Mouse (Mus musculus): ENCODE data around the gene Manba. TPM values are rescaled to one million over a fixed set of nuclear protein-coding genes. Genes with fewer than 3 reads are reported as not detected.

Manba gene
- polyA plus RNA-seq, 2 experiments, result 4.2 to 6.5 TPM

- 89% methylated on average over 10 of the region's 10 CpGs for WGBS
- DNase-seq (ENCODE audit: low spot score) (no peak), ATAC-seq (ENCODE audit: low FRiP score, low read depth) (no peak)
- no peaks in the 10 kb centered on the region for H3K4me1 ChIP-seq (ENCODE audit: control insufficient read depth, insufficient read depth, low read length)
- no peak for TF ChIP-seq POLR2A (IDR thresholded peaks at IDR 0.05; ENCODE audit: borderline replicate concordance, extremely low read depth, insufficient read depth, insufficient read length)
- peaks cover 58% of the 10 kb centered on the region for H3K36me3 ChIP-seq (ENCODE audit: control insufficient read depth, insufficient read depth, low read length)
- H3K9ac ChIP-seq (ENCODE audit: low read depth, low read length, severe bottlenecking), result no peak overlapping the region
- H3K27ac ChIP-seq (replicated peaks; ENCODE audit: low read depth, low read length), result no peak overlapping the region
- H3K9me3 ChIP-seq (ENCODE audit: control insufficient read depth, low read length), result no peaks in the 10 kb centered on the region
- H3K4me3 ChIP-seq (replicated peaks; ENCODE audit: low read length), result no peak overlapping the region
- no peaks in the 10 kb centered on the region for H3K27me3 ChIP-seq (ENCODE audit: control insufficient read depth, insufficient read depth, low read length)
- no peak overlapping the region for H3K4me2 ChIP-seq (replicated peaks; ENCODE audit: low read depth, low read length, severe bottlenecking)
These were observed 117.3 kb downstream of the Manba start for GRCm38 (mm10) chr3:135602731-135603130.

- no peak overlapping the region for H3K4me2 ChIP-seq (replicated peaks; ENCODE audit: low read depth, low read length, severe bottlenecking)
- H3K27me3 ChIP-seq (ENCODE audit: control insufficient read depth, insufficient read depth, low read length), result no peaks in the 10 kb centered on the region
- H3K27ac ChIP-seq (replicated peaks; ENCODE audit: low read depth, low read length), result no peak overlapping the region
- no peaks in the 10 kb centered on the region for H3K4me1 ChIP-seq (ENCODE audit: control insufficient read depth, insufficient read depth, low read length)
- DNase-seq (ENCODE audit: low spot score) (no peak), ATAC-seq (ENCODE audit: low FRiP score, low read depth) (no peak)
- H3K9me3 ChIP-seq (ENCODE audit: control insufficient read depth, low read length), result no peaks in the 10 kb centered on the region
- no peak for TF ChIP-seq POLR2A (IDR thresholded peaks at IDR 0.05; ENCODE audit: borderline replicate concordance, extremely low read depth, insufficient read depth, insufficient read length)
- H3K9ac ChIP-seq (ENCODE audit: low read depth, low read length, severe bottlenecking), result no peak overlapping the region
- WGBS, result 86% methylated on average over 10 of the region's 10 CpGs
- H3K4me3 ChIP-seq (replicated peaks; ENCODE audit: low read length), result no peak overlapping the region
- H3K36me3 ChIP-seq (ENCODE audit: control insufficient read depth, insufficient read depth, low read length), result peaks cover 71% of the 10 kb centered on the region
These were observed 119.4 kb downstream of the Manba start for GRCm38 (mm10) chr3:135604626-135605417.

GRCm38 (mm10) chr3:135605474-135605873 lies 120.1 kb downstream of the Manba start:
- H3K9me3 ChIP-seq (ENCODE audit: control insufficient read depth, low read length), result no peaks in the 10 kb centered on the region
- DNase-seq (ENCODE audit: low spot score), result no peak
- H3K9ac ChIP-seq (ENCODE audit: low read depth, low read length, severe bottlenecking), result no peak overlapping the region
- no peak overlapping the region for H3K27ac ChIP-seq (replicated peaks; ENCODE audit: low read depth, low read length)
- no peak for TF ChIP-seq POLR2A (IDR thresholded peaks at IDR 0.05; ENCODE audit: borderline replicate concordance, extremely low read depth, insufficient read depth, insufficient read length)
- no peak for ATAC-seq (ENCODE audit: low FRiP score, low read depth)
- peaks cover 72% of the 10 kb centered on the region for H3K36me3 ChIP-seq (ENCODE audit: control insufficient read depth, insufficient read depth, low read length)
- WGBS, result 82% methylated on average over 4 of the region's 4 CpGs
- H3K4me2 ChIP-seq (replicated peaks; ENCODE audit: low read depth, low read length, severe bottlenecking), result no peak overlapping the region
- no peaks in the 10 kb centered on the region for H3K27me3 ChIP-seq (ENCODE audit: control insufficient read depth, insufficient read depth, low read length)
- H3K4me1 ChIP-seq (ENCODE audit: control insufficient read depth, insufficient read depth, low read length), result no peaks in the 10 kb centered on the region
- H3K4me3 ChIP-seq (replicated peaks; ENCODE audit: low read length), result no peak overlapping the region

GRCm38 (mm10) chr3:135606592-135606991 lies 121.2 kb downstream of the Manba start:
- no peak overlapping the region for H3K27ac ChIP-seq (replicated peaks; ENCODE audit: low read depth, low read length)
- H3K4me2 ChIP-seq (replicated peaks; ENCODE audit: low read depth, low read length, severe bottlenecking), result no peak overlapping the region
- H3K4me1 ChIP-seq (ENCODE audit: control insufficient read depth, insufficient read depth, low read length), result no peaks in the 10 kb centered on the region
- ATAC-seq (ENCODE audit: low FRiP score, low read depth), result no peak
- H3K27me3 ChIP-seq (ENCODE audit: control insufficient read depth, insufficient read depth, low read length), result no peaks in the 10 kb centered on the region
- no peak overlapping the region for H3K9ac ChIP-seq (ENCODE audit: low read depth, low read length, severe bottlenecking)
- 87% methylated on average over 8 of the region's 8 CpGs for WGBS
- H3K9me3 ChIP-seq (ENCODE audit: control insufficient read depth, low read length), result no peaks in the 10 kb centered on the region
- no peak for TF ChIP-seq POLR2A (IDR thresholded peaks at IDR 0.05; ENCODE audit: borderline replicate concordance, extremely low read depth, insufficient read depth, insufficient read length)
- H3K36me3 ChIP-seq (ENCODE audit: control insufficient read depth, insufficient read depth, low read length), result peaks cover 74% of the 10 kb centered on the region
- DNase-seq (ENCODE audit: low spot score), result no peak
- H3K4me3 ChIP-seq (replicated peaks; ENCODE audit: low read length), result no peak overlapping the region

GRCm38 (mm10) chr3:135607021-135607420 lies 121.6 kb downstream of the Manba start:
- WGBS, result 71% methylated on average over 9 of the region's 9 CpGs
- no peaks in the 10 kb centered on the region for H3K27me3 ChIP-seq (ENCODE audit: control insufficient read depth, insufficient read depth, low read length)
- H3K27ac ChIP-seq (replicated peaks; ENCODE audit: low read depth, low read length), result no peak overlapping the region
- DNase-seq (ENCODE audit: low spot score) (no peak), ATAC-seq (ENCODE audit: low FRiP score, low read depth) (no peak)
- peaks cover 71% of the 10 kb centered on the region for H3K36me3 ChIP-seq (ENCODE audit: control insufficient read depth, insufficient read depth, low read length)
- TF ChIP-seq POLR2A (IDR thresholded peaks at IDR 0.05; ENCODE audit: borderline replicate concordance, extremely low read depth, insufficient read depth, insufficient read length), result no peak
- H3K9ac ChIP-seq (ENCODE audit: low read depth, low read length, severe bottlenecking), result no peak overlapping the region
- H3K4me2 ChIP-seq (replicated peaks; ENCODE audit: low read depth, low read length, severe bottlenecking), result no peak overlapping the region
- no peak overlapping the region for H3K4me3 ChIP-seq (replicated peaks; ENCODE audit: low read length)
- H3K9me3 ChIP-seq (ENCODE audit: control insufficient read depth, low read length), result no peaks in the 10 kb centered on the region
- H3K4me1 ChIP-seq (ENCODE audit: control insufficient read depth, insufficient read depth, low read length), result no peaks in the 10 kb centered on the region
